Mouse (Mus musculus) cortical plate, adult 2 months (tissue): ENCODE measurements around the gene Mdk. TPM values are rescaled to one million over a fixed set of nuclear protein-coding genes. Genes with fewer than 3 reads are reported as not detected.
A peak's percentile ranks its signal among the peaks of the same experiment; 100 is the strongest.

Source experiments
- H3K27ac ChIP-seq: fragments of 200-500 bp; 2 replicates; pipeline ENCODE4 v1.5.1; 2012; ENCODE audit warnings: low read length, control low read depth, inconsistent platforms; ENCODE audit not compliant: insufficient read depth
- H3K4me1 ChIP-seq: fragments of 200-500 bp; 2 replicates; pipeline ENCODE4 v1.6.1; 2011; ENCODE audit warnings: low read length; ENCODE audit not compliant: control insufficient read depth, insufficient read depth
- H3K4me3 ChIP-seq: fragments of 200-500 bp; 2 replicates; pipeline ENCODE4 v1.5.1; 2011; ENCODE audit warnings: mild to moderate bottlenecking, low read length, control low read depth; ENCODE audit not compliant: insufficient read depth
- CTCF ChIP-seq: fragments of 200-500 bp; IDR thresholded peaks from 2 replicates; pipeline ENCODE4 v1.5.1; 2011; ENCODE audit warnings: mild to moderate bottlenecking, control low read depth, low read length; ENCODE audit not compliant: insufficient read depth; ENCODE audit errors: extremely low read depth
- POLR2A ChIP-seq: fragments of 200-500 bp; IDR thresholded peaks from 2 replicates; pipeline ENCODE4 v1.6.1; 2011; ENCODE audit warnings: mild to moderate bottlenecking, low read length, control low read depth; ENCODE audit not compliant: insufficient read depth; ENCODE audit errors: extremely low read depth
- polyA plus RNA-seq: library from polyadenylated mRNA; depleted of rRNA; stranded (reverse); fragments of >200 nt; gene quantifications from 2 replicates; pipeline ENCODE4 v1.2.3, GENCODE M21; 2012; rRNA removed

Mdk gene
- polyA plus RNA-seq, 1 experiment: 38.2 TPM

DNA sequence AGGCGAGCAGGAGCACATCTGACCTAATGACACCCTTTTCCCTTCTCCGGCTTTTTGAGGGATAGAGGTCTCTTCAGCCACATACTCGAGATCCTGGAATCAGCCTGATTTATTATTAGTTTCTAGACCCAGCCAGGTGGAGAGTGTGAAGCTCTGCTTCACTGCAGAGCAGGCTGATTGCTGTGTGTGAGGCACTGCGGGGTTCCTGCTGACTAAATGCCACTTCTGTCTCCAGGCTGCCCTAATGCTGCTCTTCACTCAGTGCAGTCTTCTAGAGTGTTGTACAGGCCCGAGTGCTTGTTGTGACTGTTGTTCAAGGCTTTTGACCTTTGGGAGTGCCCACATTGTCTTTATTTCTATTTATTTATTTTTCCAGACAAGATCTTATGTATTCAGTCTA lies 29.8 kb downstream of the Mdk start:
- 0 out of 2 replicates have a peak overlapping the region, but pooled peaks have one; percentile 33 for H3K27ac ChIP-seq
- TF ChIP-seq CTCF (no peak), POLR2A (no peak)

DNA sequence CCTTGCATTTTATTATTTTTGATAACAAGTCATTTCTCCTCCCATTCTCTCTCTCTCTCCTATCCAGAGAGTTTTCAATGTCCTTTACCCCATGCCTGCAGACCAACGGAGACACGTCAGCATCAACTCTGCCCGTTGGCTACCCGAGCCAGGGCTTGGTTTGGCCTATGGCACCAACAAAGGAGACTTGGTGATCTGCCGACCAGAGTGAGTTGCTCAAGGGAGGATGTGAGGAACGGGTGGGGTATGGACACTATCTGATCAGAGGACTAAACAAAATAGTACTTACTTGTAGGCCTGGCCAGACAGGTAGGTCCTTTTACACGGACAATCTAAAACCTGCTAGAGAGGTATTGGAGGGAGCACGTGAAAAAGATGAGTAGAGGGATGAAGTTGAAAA lies 31.7 kb downstream of the Mdk start:
- H3K27ac ChIP-seq: no peak overlapping the region
- H3K4me1 ChIP-seq: peaks cover 14% of the 10 kb centered on the region
- TF ChIP-seq POLR2A (no peak), CTCF (no peak)
- no peak overlapping the region for H3K4me3 ChIP-seq

More for the DNA sequence above, 29.8 kb downstream of the Mdk start:
- peaks cover 16% of the 10 kb centered on the region for H3K4me1 ChIP-seq
- H3K4me3 ChIP-seq: no peak overlapping the region

DNA sequence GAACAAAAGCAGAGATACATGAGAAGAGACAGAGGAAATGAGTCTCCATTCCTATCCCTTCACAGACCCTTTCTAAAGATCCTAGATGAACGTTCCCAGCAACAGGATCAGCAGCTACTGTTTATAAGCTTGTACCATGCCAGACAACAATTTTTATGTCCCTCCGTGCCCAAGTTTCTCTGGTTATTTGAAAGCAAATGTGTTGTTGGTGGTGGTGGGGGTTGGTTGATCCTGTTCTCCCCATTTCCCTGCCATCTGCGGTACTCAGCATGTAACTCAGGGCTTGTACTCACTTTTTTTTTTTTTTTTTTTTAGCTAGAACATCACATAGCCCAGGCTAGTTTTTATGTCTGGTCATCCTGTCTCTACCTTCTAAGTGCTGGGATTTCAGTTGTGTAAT lies 33.0 kb downstream of the Mdk start:
- no peak overlapping the region for H3K4me3 ChIP-seq
- TF ChIP-seq CTCF: no peak
- no peak for TF ChIP-seq POLR2A
- H3K27ac ChIP-seq: no peak overlapping the region
- peaks cover 8% of the 10 kb centered on the region for H3K4me1 ChIP-seq

DNA sequence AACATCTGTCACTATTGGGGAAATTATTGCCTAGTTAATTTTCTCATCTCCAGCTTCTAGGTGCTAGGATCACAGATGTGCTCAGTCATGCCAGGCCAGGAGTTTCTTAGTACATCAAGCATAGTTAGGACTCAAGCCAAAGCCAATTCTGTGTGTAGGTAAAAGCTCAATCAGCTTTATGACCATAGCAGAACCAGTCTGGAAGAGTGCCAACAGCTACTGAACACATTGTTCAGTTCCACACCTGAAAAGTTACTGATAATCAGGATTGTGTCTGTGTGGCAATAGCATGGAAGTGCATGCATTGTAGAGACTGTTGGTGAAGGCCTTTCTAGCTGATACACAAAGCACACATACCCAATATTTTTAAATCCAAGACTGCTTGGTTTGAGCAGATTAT lies 34.1 kb downstream of the Mdk start:
- H3K4me3 ChIP-seq: no peak overlapping the region
- TF ChIP-seq CTCF (no peak), POLR2A (no peak)
- H3K4me1 ChIP-seq: peaks cover 4% of the 10 kb centered on the region
- H3K27ac ChIP-seq: no peak overlapping the region

DNA sequence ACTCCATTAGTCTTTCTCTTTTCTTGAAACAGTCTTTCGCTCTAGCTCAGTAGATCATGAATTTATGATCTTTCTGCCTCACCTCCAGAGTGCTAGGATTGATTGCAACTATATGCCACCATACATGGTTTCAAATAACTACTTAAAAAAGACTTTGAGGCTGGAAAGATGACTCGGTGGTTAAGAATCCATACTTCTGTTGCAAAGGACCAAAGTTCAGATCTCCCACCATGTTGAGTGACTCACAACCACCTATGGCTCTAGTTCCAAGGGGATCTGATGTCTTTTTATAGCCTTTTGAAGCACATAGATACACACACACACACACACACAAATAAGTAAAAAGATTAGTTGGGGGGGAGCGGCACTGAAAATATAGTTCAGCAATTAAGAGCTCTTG lies 36.7 kb downstream of the Mdk start:
- TF ChIP-seq CTCF (no peak), POLR2A (no peak)
- no peak overlapping the region for H3K4me3 ChIP-seq
- peaks cover 3% of the 10 kb centered on the region; the same call in 1 of the 2 replicates for H3K4me1 ChIP-seq
- H3K27ac ChIP-seq: no peak overlapping the region

DNA sequence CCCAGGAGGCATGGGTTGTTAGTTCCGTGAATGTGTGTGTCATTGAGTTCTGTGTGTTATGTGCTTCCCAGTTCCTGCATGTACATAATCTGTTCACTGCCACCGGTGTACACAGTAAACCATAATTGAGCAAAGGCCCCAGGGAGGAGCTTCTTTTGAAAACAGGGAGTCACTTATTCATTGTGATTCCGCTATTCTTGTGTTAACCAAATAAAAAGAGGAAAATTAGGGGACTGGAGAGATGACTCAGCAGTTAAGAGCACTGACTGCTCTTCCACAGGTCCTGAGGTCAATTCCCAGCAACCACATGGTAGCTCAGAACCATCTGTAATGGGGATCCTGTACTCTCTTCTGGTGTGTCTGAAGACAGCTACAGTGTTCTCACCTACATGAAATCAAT lies 37.4 kb downstream of the Mdk start:
- H3K4me1 ChIP-seq: peaks cover 1% of the 10 kb centered on the region; the same call in 1 of the 2 replicates
- no peak overlapping the region for H3K4me3 ChIP-seq
- H3K27ac ChIP-seq: no peak overlapping the region
- no peak for TF ChIP-seq POLR2A
- TF ChIP-seq CTCF: no peak

DNA sequence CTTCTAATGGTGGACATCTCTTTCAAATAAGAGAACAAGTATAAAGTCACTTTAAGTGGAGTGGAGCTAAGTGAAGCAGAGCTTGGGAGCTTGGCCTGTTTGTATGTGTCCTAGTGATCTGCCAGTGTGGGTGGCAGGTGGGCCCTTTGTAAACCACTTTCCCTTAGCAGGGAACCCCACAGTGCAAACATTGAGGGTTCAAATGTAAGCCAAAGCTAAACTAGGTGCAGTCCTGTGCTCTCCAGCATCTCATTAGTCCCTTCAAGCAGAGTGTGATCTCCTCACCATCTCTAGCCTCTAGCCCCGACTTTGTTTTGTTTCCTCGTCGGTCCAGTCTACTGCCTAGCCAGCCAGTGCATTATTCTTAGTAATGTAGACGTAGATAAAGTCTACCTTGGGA lies 47.5 kb downstream of the Mdk start:
- H3K4me3 ChIP-seq: no peak overlapping the region
- H3K4me1 ChIP-seq: no peaks in the 10 kb centered on the region
- no peak for TF ChIP-seq CTCF
- TF ChIP-seq POLR2A: no peak
- H3K27ac ChIP-seq: no peak overlapping the region

DNA sequence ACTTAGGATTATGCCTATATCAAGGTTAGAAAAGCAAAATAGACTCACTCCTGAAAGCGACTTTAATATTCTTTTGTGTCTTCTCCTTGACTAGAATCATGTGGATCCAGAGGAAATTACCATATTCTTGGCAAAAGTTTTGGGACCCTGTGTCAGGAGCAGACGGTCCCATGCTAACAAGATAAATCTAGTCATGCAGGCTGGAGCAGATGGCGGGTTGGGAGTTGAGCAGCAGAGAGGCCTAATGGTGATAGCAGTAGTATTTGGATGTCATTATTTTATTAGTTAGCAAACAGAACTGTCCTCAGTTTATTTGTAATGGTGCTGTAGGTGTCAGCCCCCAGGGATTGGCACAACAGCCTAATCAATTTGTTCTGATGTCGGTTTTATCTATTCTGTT lies 48.1 kb downstream of the Mdk start:
- TF ChIP-seq CTCF: no peak
- no peak for TF ChIP-seq POLR2A
- Histone ChIP-seq H3K4me1 (no peaks in the 10 kb centered on the region), H3K4me3 (no peak overlapping the region), H3K27ac (no peak overlapping the region)

Other genes starting within 250 kb of the Mdk start
- 124 and 132 TPM in 2 replicates for gene Atg13, start 221.7 kb downstream of the Mdk start, polyA plus RNA-seq
- gene Harbi1, start 221.4 kb downstream of the Mdk start, polyA plus RNA-seq: 3.4 and 4.6 TPM in 2 replicates
- gene Ambra1, start 202.2 kb downstream of the Mdk start, polyA plus RNA-seq: 33.4 and 34.4 TPM in 2 replicates
- 32.9 and 45.0 TPM in 2 replicates for gene Chrm4, start 5.0 kb downstream of the Mdk start, polyA plus RNA-seq
- not detected in 2 replicates for gene Gm9821, start 13.4 kb upstream of the Mdk start, polyA plus RNA-seq
- 550 and 668 TPM in 2 replicates for gene Dgkz, start 43.6 kb upstream of the Mdk start, polyA plus RNA-seq
- 0.74 and 0.98 TPM in 2 replicates for gene Creb3l1, start 92.2 kb upstream of the Mdk start, polyA plus RNA-seq
- gene Phf21a, start 160.8 kb upstream of the Mdk start, polyA plus RNA-seq: 47.1 and 48.4 TPM in 2 replicates